Mouse (Mus musculus) left cerebral cortex, postnatal 4 days (tissue): Measurements from ENCODE around the gene Xrcc1. TPM values are rescaled to one million over a fixed set of nuclear protein-coding genes. Genes with fewer than 3 reads are reported as not detected.

Source experiments
- DNase-seq: peaks from one replicate; pipeline ENCODE4 v3.0.0-alpha.2; 2022
- intact Hi-C: fragments of 180-260 bp; cut with DNase I; formaldehyde crosslinking; loops from one replicate; pipeline ENCODE4 v1.15.1; 2025
- total RNA-seq, 2 experiments: library from RNA; stranded (reverse); gene quantifications; 2 replicates each; pipeline ENCODE4 v1.2.3; 2021

The Xrcc1 gene
- total RNA-seq, 2 experiments from 2014 or later, result 48.8 to 49.3 TPM

GRCm38 (mm10) chr7:24563191-24563836 is 17.2 kb downstream of the Xrcc1 start:
- intact Hi-C loops, result no loop called here
- DNase-seq, result no peak

GRCm38 (mm10) chr7:24563837-24564206 is 17.7 kb downstream of the Xrcc1 start:
- intact Hi-C loops, result no loop called here

GRCm38 (mm10) chr7:24564607-24565265 is 18.6 kb downstream of the Xrcc1 start:
- intact Hi-C loops, result no loop called here
- DNase-seq, result peak; percentile 72

More at GRCm38 (mm10) chr7:24563837-24564206, 17.7 kb downstream of the Xrcc1 start:
- DNase-seq, result no peak

GRCm38 (mm10) chr7:24565627-24566026 is 19.5 kb downstream of the Xrcc1 start:
- intact Hi-C loops, result no loop called here
- no peak for DNase-seq

- no peak for DNase-seq
- intact Hi-C loops, result no loop called here
Observed at GRCm38 (mm10) chr7:24566206-24566605, 20.1 kb downstream of the Xrcc1 start.

GRCm38 (mm10) chr7:24568512-24568911 is 22.4 kb downstream of the Xrcc1 start:
- intact Hi-C loops, result no loop called here
- no peak for DNase-seq

GRCm38 (mm10) chr7:24571071-24571470 is 25.0 kb downstream of the Xrcc1 start:
- no peak for DNase-seq
- intact Hi-C loops, result no loop called here

- intact Hi-C loops, result no loop called here
- no peak for DNase-seq
Observed at GRCm38 (mm10) chr7:24572455-24572854, 26.4 kb downstream of the Xrcc1 start.

GRCm38 (mm10) chr7:24574224-24574796 is 28.2 kb downstream of the Xrcc1 start:
- intact Hi-C loops, result no loop called here
- DNase-seq, result no peak

- intact Hi-C loops, result no loop called here
Observed at GRCm38 (mm10) chr7:24577811-24578210, 31.7 kb downstream of the Xrcc1 start.

GRCm38 (mm10) chr7:24584876-24585275 is 38.8 kb downstream of the Xrcc1 start:
- no peak for DNase-seq
- intact Hi-C loops, result no loop called here

More at GRCm38 (mm10) chr7:24577811-24578210, 31.7 kb downstream of the Xrcc1 start:
- no peak for DNase-seq

- intact Hi-C loops, result no loop called here
- DNase-seq, result no peak
Observed at GRCm38 (mm10) chr7:24585995-24586394, 39.9 kb downstream of the Xrcc1 start.

- DNase-seq, result peak; percentile 30
- intact Hi-C loops, result no loop called here
Observed at GRCm38 (mm10) chr7:24586828-24587227, 40.7 kb downstream of the Xrcc1 start.

- DNase-seq, result peak; percentile 88
- intact Hi-C loops, result no loop called here
Observed at GRCm38 (mm10) chr7:24587330-24588105, 41.4 kb downstream of the Xrcc1 start, which contains the start of the genes Ethe1 and Zfp575. TSS of gene Ethe1 (plus strand) at chr7:24587543. TSS of gene Zfp575 (minus strand) at chr7:24587641.

- intact Hi-C loops, result no loop called here
- no peak for DNase-seq
Observed at GRCm38 (mm10) chr7:24588336-24588735, 42.2 kb downstream of the Xrcc1 start.

- DNase-seq, result no peak
- intact Hi-C loops, result no loop called here
Observed at GRCm38 (mm10) chr7:24591735-24592134, 45.6 kb downstream of the Xrcc1 start.

GRCm38 (mm10) chr7:24592163-24592562 is 46.1 kb downstream of the Xrcc1 start:
- intact Hi-C loops, result no loop called here
- no peak for DNase-seq

- intact Hi-C loops, result no loop called here
- DNase-seq, result no peak
Observed at GRCm38 (mm10) chr7:24592781-24593180, 46.7 kb downstream of the Xrcc1 start.

GRCm38 (mm10) chr7:24593621-24594308 is 47.7 kb downstream of the Xrcc1 start:
- DNase-seq, result peak; percentile 69
- intact Hi-C loops, result no loop called here

GRCm38 (mm10) chr7:24594309-24594803 is 48.3 kb downstream of the Xrcc1 start:
- intact Hi-C loops, result no loop called here
- DNase-seq, result no peak
